Mouse (Mus musculus) lung, postnatal 0 days (tissue): Measurements from ENCODE around the gene Ms4a18.

Source experiments
- CTCF ChIP-seq: IDR thresholded peaks from 2 replicates; pipeline ENCODE4 v1.5.1; 2016; ENCODE audit warnings: antibody characterized with exemption, mild to moderate bottlenecking
- EP300 ChIP-seq: IDR thresholded peaks from 2 replicates; pipeline ENCODE4 v1.6.1; 2016; ENCODE audit warnings: antibody characterized with exemption, mild to moderate bottlenecking, control low read depth

DNA sequence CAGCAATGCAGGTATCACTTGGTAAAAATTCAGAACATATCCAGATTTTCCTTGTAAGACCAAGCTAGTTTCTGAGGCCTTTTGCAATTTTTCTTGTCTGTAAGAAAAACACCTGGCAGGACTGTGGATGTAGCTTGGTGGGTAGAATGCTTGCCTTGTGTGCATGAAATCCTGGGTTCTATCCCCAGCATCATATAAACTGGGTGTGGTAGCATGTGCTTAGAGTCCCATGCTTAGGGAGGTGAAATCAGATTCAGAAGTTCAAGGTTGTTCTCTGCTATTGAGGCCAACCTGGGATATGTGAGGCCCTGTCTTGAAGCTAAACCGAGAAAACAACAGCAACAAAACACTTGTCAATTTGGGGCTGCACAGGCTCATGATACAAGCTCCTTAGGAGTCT, 1.8 kb downstream of the Ms4a18 start:
- TF ChIP-seq CTCF (no peak), EP300 (no peak)
